Mouse (Mus musculus): ENCODE results near the gene Cfap206.

Cfap206 gene

DNA sequence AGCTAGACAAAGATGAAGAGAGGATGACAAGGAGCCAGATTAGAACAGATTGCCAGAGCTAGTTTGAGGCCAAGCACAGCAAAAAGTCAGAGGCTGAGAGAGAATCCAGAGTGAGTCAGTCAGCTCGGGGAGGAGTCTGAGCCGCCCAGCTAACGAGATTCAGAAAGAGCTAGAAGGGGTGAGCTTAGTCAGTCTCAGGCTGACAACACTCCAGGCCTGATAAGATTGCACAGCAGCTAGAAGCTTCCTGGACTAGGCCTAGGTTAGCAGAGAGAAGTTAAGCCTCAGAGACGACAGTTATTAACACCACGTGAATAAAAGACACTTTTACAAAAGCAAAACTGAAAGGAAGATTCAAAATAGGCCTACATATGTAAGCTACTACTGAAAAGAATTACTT, 62.1 kb downstream of the Cfap206 start:
- DNase-seq (ENCODE audit: low spot score): no peak

DNA sequence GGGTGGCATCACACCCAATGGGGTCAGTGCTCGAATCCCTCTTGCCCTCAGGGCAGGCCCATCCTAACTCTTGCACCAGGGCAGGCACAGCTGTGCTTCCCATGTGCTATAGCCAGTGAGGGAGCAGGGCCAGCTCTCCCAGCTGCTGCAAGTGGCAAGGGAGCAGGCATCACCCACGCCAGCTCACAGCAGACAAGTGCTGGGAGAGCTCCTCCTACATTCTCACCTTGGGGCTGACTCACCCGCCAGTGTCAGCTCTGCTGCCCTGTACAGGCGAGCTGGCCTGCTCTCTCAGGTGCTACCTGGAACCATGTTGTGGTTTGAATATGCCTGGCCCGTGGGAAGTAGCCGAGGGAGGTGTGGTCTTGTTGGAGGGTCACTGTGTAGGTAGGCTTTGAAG, 68.1 kb downstream of the Cfap206 start:
- DNase-seq (ENCODE audit: low spot score): no peak

GRCm38 (mm10) chr4:34661514-34661913, 68.5 kb downstream of the Cfap206 start:
- no peak for DNase-seq (ENCODE audit: low spot score)

GRCm38 (mm10) chr4:34659012-34659411, 71.0 kb downstream of the Cfap206 start:
- no peak for DNase-seq (ENCODE audit: low spot score)

- no peak for DNase-seq (ENCODE audit: low spot score)
Measured at GRCm38 (mm10) chr4:34656101-34656500, 73.9 kb downstream of the Cfap206 start.

DNA sequence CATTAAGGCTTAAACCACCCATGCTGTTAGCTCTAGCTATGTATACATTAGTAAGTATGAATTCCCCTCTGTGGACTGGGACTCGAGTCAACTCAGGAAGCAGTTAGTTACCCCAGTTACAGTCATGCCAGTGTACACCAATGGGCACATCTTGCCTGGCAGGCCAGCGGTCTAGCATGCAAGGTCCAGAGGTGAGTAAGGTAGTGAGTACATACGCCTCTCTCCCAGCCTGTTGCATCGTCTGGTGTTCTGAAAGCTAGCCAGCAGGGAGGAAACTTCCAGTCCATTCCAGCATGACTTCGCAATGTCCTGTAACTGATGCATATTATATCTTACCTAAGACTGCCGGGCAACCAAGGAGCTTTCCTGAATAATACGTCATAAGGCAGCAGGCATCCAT, 76.8 kb downstream of the Cfap206 start:
- no peak for DNase-seq (ENCODE audit: low spot score)

GRCm38 (mm10) chr4:34644779-34645178, 85.2 kb downstream of the Cfap206 start:
- no peak for DNase-seq (ENCODE audit: low spot score)

DNA sequence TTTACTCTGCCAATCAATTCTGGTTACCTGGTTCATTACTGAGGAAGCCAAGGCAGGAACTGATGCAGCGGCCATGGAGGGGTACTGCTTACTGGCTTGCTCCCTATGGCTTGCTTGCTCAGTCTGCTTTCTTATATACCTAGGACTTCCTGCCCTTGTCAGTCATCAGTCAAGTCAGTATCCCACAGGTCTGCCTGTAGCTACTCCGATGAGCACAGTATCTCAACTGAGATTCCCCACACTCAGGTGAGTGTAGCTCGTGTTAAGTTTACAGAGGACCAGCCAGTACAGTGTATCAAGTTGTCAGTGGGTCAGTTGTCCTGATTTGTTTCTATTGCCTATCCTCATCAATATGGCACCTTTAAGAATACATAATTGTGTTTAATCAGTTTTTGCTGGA, 89.3 kb downstream of the Cfap206 start:
- DNase-seq (ENCODE audit: low spot score): no peak

DNA sequence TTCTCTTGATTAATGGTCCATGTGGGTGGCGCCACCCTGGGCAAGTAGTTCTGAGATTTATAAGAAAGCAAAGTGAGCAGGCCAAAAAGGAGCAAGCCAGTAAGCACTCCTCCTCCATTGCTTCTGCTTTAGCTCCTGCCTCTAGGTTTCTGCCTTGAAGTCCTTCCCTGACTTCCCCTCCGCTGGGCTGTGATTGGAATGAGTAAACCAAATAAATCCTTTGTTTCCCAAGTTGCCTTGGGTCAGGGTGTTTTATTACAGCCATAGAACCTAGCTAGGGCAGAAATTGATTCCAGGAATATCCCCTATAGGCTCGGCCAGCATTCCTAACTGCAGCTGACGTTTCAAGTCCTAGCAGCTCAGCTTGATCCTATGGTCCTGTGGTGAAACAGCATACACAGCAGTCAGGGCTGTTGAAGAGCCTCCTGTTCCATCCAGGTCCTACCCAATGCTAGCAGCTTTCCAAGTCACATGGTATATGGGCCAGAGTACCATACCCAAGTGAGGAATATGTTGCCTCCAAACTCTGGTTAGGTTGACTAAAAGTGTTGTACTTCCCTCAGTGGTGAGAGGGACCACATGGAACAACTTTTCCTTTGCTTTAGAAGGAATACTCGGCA, 90.2 kb downstream of the Cfap206 start:
- no peak for DNase-seq (ENCODE audit: low spot score)
